Mouse (Mus musculus) thymus, adult 2 months (tissue): Measurements from ENCODE around the gene Clic6. TPM values are rescaled to one million over a fixed set of nuclear protein-coding genes. Genes with fewer than 3 reads are reported as not detected.

Experiments used
- DNase-seq: peaks from one replicate; pipeline ENCODE4 v3.0.0; 2021
- H3K27ac ChIP-seq: fragments of 200-500 bp; 2 replicates; pipeline ENCODE4 v1.5.1; 2012; ENCODE audit warnings: low read length, control low read depth; ENCODE audit not compliant: control insufficient read depth, insufficient read depth
- H3K27me3 ChIP-seq: fragments of 200-500 bp; 2 replicates; pipeline ENCODE4 v1.6.1; 2012; ENCODE audit warnings: mild to moderate bottlenecking, low read length, moderate library complexity, mixed read lengths; ENCODE audit not compliant: control insufficient read depth, insufficient read depth
- H3K36me3 ChIP-seq: fragments of 200-500 bp; 2 replicates; pipeline ENCODE4 v1.6.1; 2012; ENCODE audit warnings: mild to moderate bottlenecking, low read length, moderate library complexity; ENCODE audit not compliant: control insufficient read depth, insufficient read depth
- H3K4me1 ChIP-seq: fragments of 200-500 bp; replicated peaks from 2 replicates; pipeline ENCODE4 v1.6.1; 2012; ENCODE audit warnings: low read length; ENCODE audit not compliant: control insufficient read depth, insufficient read depth
- H3K4me3 ChIP-seq: fragments of 200-500 bp; 2 replicates; pipeline ENCODE4 v1.5.1; 2012; ENCODE audit warnings: mild to moderate bottlenecking, low read length, control low read depth, moderate library complexity; ENCODE audit not compliant: control insufficient read depth, insufficient read depth
- CTCF ChIP-seq: fragments of 200-500 bp; IDR thresholded peaks from 2 replicates; pipeline ENCODE4 v1.5.1; 2012; ENCODE audit warnings: mild to moderate bottlenecking, control low read depth, low read length, moderate library complexity, borderline replicate concordance; ENCODE audit not compliant: control insufficient read depth, poor library complexity, insufficient read depth; ENCODE audit errors: extremely low read depth
- POLR2A ChIP-seq: fragments of 200-500 bp; IDR thresholded peaks from 2 replicates; pipeline ENCODE4 v1.6.1; 2012; ENCODE audit warnings: mild to moderate bottlenecking, low read length, control low read depth, moderate library complexity; ENCODE audit not compliant: control insufficient read depth, poor library complexity, insufficient read depth; ENCODE audit errors: extremely low read depth
- whole genome bisulfite sequencing: fragments of 180-500 bp; shearing (Covaris S2); methylation state at CpG from one replicate; pipeline ENCODE4 v1.1.7; 2018; 5-methylcytosine and 5-hydroxymethylcytosine counted together
- polyA plus RNA-seq: library from polyadenylated mRNA; depleted of rRNA; stranded (reverse); fragments of >200 nt; gene quantifications from 2 replicates; pipeline ENCODE4 v1.2.3, GENCODE M21; 2012

Gene Clic6
- polyA plus RNA-seq, 1 experiment: 0.22 TPM

- no peak for TF ChIP-seq CTCF
- TF ChIP-seq POLR2A: no peak
- Histone ChIP-seq H3K36me3 (no peaks in the 10 kb centered on the region), H3K27me3 (no peaks in the 10 kb centered on the region), H3K4me1 (no peaks in the 10 kb centered on the region), H3K4me3 (no peak overlapping the region), H3K27ac (no peak overlapping the region)
- DNase-seq: no peak
- WGBS: 71% methylated on average over 10 of the region's 10 CpGs
Measured at GRCm38 (mm10) chr16:92445377-92445776, 40.2 kb upstream of the Clic6 start.

- 98% methylated on average over 14 of the region's 14 CpGs for WGBS
- TF ChIP-seq POLR2A (no peak), CTCF (no peak)
Measured at GRCm38 (mm10) chr16:92449080-92449479, 36.5 kb upstream of the Clic6 start.

GRCm38 (mm10) chr16:92450331-92450730 is 35.2 kb upstream of the Clic6 start:
- WGBS: 97% methylated on average over 8 of the region's 8 CpGs
- no peak for DNase-seq
- Histone ChIP-seq H3K4me1 (no peaks in the 10 kb centered on the region), H3K27me3 (no peaks in the 10 kb centered on the region), H3K4me3 (no peak overlapping the region), H3K27ac (no peak overlapping the region), H3K36me3 (no peaks in the 10 kb centered on the region)
- no peak for TF ChIP-seq CTCF
- no peak for TF ChIP-seq POLR2A

More at GRCm38 (mm10) chr16:92449080-92449479, 36.5 kb upstream of the Clic6 start:
- no peak for DNase-seq
- no peaks in the 10 kb centered on the region for H3K4me1 ChIP-seq
- no peak overlapping the region for H3K4me3 ChIP-seq
- no peaks in the 10 kb centered on the region for H3K36me3 ChIP-seq
- no peak overlapping the region for H3K27ac ChIP-seq
- H3K27me3 ChIP-seq: no peaks in the 10 kb centered on the region

GRCm38 (mm10) chr16:92451516-92452072 is 33.9 kb upstream of the Clic6 start:
- Histone ChIP-seq H3K27ac (no peak overlapping the region), H3K4me1 (no peaks in the 10 kb centered on the region), H3K36me3 (no peaks in the 10 kb centered on the region), H3K4me3 (no peak overlapping the region), H3K27me3 (no peaks in the 10 kb centered on the region)
- DNase-seq: no peak
- 97% methylated on average over 17 of the region's 17 CpGs for whole genome bisulfite sequencing
- no peak for TF ChIP-seq CTCF
- TF ChIP-seq POLR2A: no peak

- 86% methylated on average over 8 of the region's 8 CpGs for WGBS
- H3K27me3 ChIP-seq: no peaks in the 10 kb centered on the region
Measured at GRCm38 (mm10) chr16:92452609-92453008, 32.9 kb upstream of the Clic6 start.

GRCm38 (mm10) chr16:92454002-92454401 is 31.5 kb upstream of the Clic6 start:
- Histone ChIP-seq H3K27ac (no peak overlapping the region), H3K4me1 (no peaks in the 10 kb centered on the region), H3K36me3 (no peaks in the 10 kb centered on the region), H3K27me3 (no peaks in the 10 kb centered on the region), H3K4me3 (no peak overlapping the region)
- DNase-seq: no peak
- WGBS: 91% methylated on average over 7 of the region's 7 CpGs
- no peak for TF ChIP-seq POLR2A
- no peak for TF ChIP-seq CTCF

More at GRCm38 (mm10) chr16:92452609-92453008, 32.9 kb upstream of the Clic6 start:
- H3K27ac ChIP-seq: no peak overlapping the region
- TF ChIP-seq POLR2A (no peak), CTCF (0 out of 2 replicates have a peak, but pooled peaks have one; percentile 36)
- H3K4me3 ChIP-seq: no peak overlapping the region
- no peaks in the 10 kb centered on the region for H3K36me3 ChIP-seq
- no peak for DNase-seq
- H3K4me1 ChIP-seq: no peaks in the 10 kb centered on the region

- WGBS: 95% methylated on average over 18 of the region's 18 CpGs
- H3K27me3 ChIP-seq: no peaks in the 10 kb centered on the region
- DNase-seq: no peak
- H3K36me3 ChIP-seq: no peaks in the 10 kb centered on the region
- H3K4me1 ChIP-seq: no peaks in the 10 kb centered on the region
- no peak overlapping the region for H3K27ac ChIP-seq
- H3K4me3 ChIP-seq: no peak overlapping the region
- TF ChIP-seq CTCF: no peak
- no peak for TF ChIP-seq POLR2A
Measured at GRCm38 (mm10) chr16:92454495-92454894, 31.0 kb upstream of the Clic6 start.
